Mouse (Mus musculus) thymus, adult 18-20 months (tissue): ENCODE measurements around the gene Mum1.

ENCODE experiments used
- DNase-seq, 2 experiments: peaks; one replicate each; pipeline ENCODE4 v3.0.0; 2022; ENCODE audit warnings: mixed read lengths in 2 of 2

Mum1 gene

GRCm38 (mm10) chr10:80252493-80253274 lies 26.4 kb downstream of the Mum1 start:
- DNase-seq: no peak

- DNase-seq: no peak
Observed at GRCm38 (mm10) chr10:80253551-80253950, 27.3 kb downstream of the Mum1 start.

GRCm38 (mm10) chr10:80254331-80255297 lies 28.4 kb downstream of the Mum1 start:
- no peak for DNase-seq

- DNase-seq: no peak
Observed at GRCm38 (mm10) chr10:80255881-80256535, 29.8 kb downstream of the Mum1 start.

GRCm38 (mm10) chr10:80257936-80258335 lies 31.7 kb downstream of the Mum1 start:
- no peak for DNase-seq

GRCm38 (mm10) chr10:80258752-80259462 lies 32.7 kb downstream of the Mum1 start:
- no peak for DNase-seq

- DNase-seq: no peak
Observed at GRCm38 (mm10) chr10:80259463-80259805, 33.2 kb downstream of the Mum1 start.

- no peak for DNase-seq
Observed at GRCm38 (mm10) chr10:80259861-80260641, 33.8 kb downstream of the Mum1 start.

GRCm38 (mm10) chr10:80260642-80261584 lies 34.7 kb downstream of the Mum1 start, which contains the start of the genes Gamt and Dazap1:
Gene Gamt, minus strand, starts transcription at chr10:80261012.
Gene Dazap1, plus strand, starts transcription at chr10:80261486.
- DNase-seq: peak; percentile 82 to 86

- peak; percentile 69 to 81 for DNase-seq
Observed at GRCm38 (mm10) chr10:80261585-80261968, 35.3 kb downstream of the Mum1 start.

GRCm38 (mm10) chr10:80262169-80262568 lies 35.9 kb downstream of the Mum1 start:
- DNase-seq: no peak

GRCm38 (mm10) chr10:80262776-80263365 lies 36.6 kb downstream of the Mum1 start:
- DNase-seq: no peak

- peak; percentile 98 to 99 for DNase-seq
Observed at GRCm38 (mm10) chr10:80264341-80265148, 38.3 kb downstream of the Mum1 start.

GRCm38 (mm10) chr10:80265149-80265486 lies 38.9 kb downstream of the Mum1 start:
- DNase-seq: no peak

GRCm38 (mm10) chr10:80270099-80270498 lies 43.9 kb downstream of the Mum1 start:
- DNase-seq: no peak

GRCm38 (mm10) chr10:80270734-80271181 lies 44.5 kb downstream of the Mum1 start:
- DNase-seq: no peak

GRCm38 (mm10) chr10:80271186-80271843 lies 45.1 kb downstream of the Mum1 start:
- DNase-seq: no peak

GRCm38 (mm10) chr10:80271870-80272585 lies 45.8 kb downstream of the Mum1 start:
- DNase-seq: no peak
